In the genomic region with DNA sequence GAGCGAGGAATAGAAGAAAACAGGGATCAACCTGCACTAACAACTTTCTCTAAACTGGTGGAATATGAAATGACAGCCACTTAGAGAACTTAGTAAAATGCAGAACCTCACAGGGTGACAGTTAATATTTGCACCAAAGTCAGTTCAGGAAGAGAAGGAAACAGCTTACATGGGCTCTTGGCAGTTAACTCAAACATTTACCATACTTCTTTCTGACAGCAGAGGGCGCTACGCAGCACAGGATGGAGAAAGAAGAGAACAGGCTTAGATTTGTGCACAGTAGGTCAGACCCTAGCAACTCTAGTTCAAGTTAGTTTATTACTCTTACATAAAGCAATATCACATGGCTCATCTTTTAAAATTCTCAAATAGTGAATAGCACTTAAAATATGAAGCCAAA, we compare ENCODE assay signal across 8 mouse cellular contexts.
A peak's percentile ranks its signal among the peaks of the same experiment; 100 is the strongest.
DNase-seq lines count a peak whose midpoint lies in the region; ATAC-seq lines count a peak whose summit lies in the region.

No protein-coding gene starts in this region.

- no peak overlapping the region for H3K4me3 ChIP-seq in neural tube, embryonic 11.5 days (ENCODE audit: low read depth, low read length)
- no peak overlapping the region for H3K4me3 ChIP-seq in neural tube, embryonic 15.5 days (replicated peaks)
- no peak overlapping the region for H3K4me3 ChIP-seq in limb, embryonic 10.5 days
- no peak overlapping the region for H3K4me3 ChIP-seq in forebrain, embryonic 12.5 days (replicated peaks)

- no peak for ATAC-seq in neural tube, embryonic 11.5 days (ENCODE audit: insufficient read depth, low FRiP score, low TSS enrichment)
- no peak for ATAC-seq in neural tube, embryonic 15.5 days (ENCODE audit: low FRiP score)
- no peak for ATAC-seq in forebrain, embryonic 12.5 days (ENCODE audit: low FRiP score)

- H3K27ac ChIP-seq in neural tube, embryonic 11.5 days (ENCODE audit: low read depth, low read length), result no peak overlapping the region
- no peak overlapping the region for H3K27ac ChIP-seq in neural tube, embryonic 15.5 days (replicated peaks)
- no peak overlapping the region for H3K27ac ChIP-seq in limb, embryonic 10.5 days
- no peak overlapping the region for H3K27ac ChIP-seq in forebrain, embryonic 12.5 days

- no peaks in the 10 kb centered on the region for H3K27me3 ChIP-seq in neural tube, embryonic 11.5 days (ENCODE audit: control insufficient read depth, insufficient read depth, low read length)
- H3K27me3 ChIP-seq in neural tube, embryonic 15.5 days (replicated peaks), result peaks cover 10% of the 10 kb centered on the region; the same call in 1 of the 2 replicates
- peaks cover 7% of the 10 kb centered on the region; the same call in 1 of the 2 replicates for H3K27me3 ChIP-seq in limb, embryonic 10.5 days (ENCODE audit: low read depth, poor library complexity, severe bottlenecking)
- H3K27me3 ChIP-seq in forebrain, embryonic 12.5 days, result no peaks in the 10 kb centered on the region

- no peaks in the 10 kb centered on the region for H3K36me3 ChIP-seq in neural tube, embryonic 11.5 days (ENCODE audit: control insufficient read depth, insufficient read depth, low read length)
- H3K36me3 ChIP-seq in neural tube, embryonic 15.5 days, result no peaks in the 10 kb centered on the region
- no peaks in the 10 kb centered on the region for H3K36me3 ChIP-seq in limb, embryonic 10.5 days
- H3K36me3 ChIP-seq in forebrain, embryonic 12.5 days (replicated peaks), result no peaks in the 10 kb centered on the region

- no peak overlapping the region for H3K4me2 ChIP-seq in neural tube, embryonic 11.5 days (ENCODE audit: low read depth)
- H3K4me2 ChIP-seq in neural tube, embryonic 15.5 days, result no peak overlapping the region
- H3K4me2 ChIP-seq in forebrain, embryonic 12.5 days, result no peak overlapping the region

- no peak overlapping the region for H3K9ac ChIP-seq in neural tube, embryonic 11.5 days (ENCODE audit: low read length)
- H3K9ac ChIP-seq in neural tube, embryonic 15.5 days (replicated peaks), result no peak overlapping the region
- no peak overlapping the region for H3K9ac ChIP-seq in forebrain, embryonic 12.5 days

- DNase-seq in neural tube, embryonic 11.5 days (ENCODE audit: low spot score), result peak; percentile 49
- peak; percentile 47 for DNase-seq in adrenal gland, adult 2 months
- peak; percentile 69 for DNase-seq in embryo, embryonic 9.5 days (ENCODE audit: extremely low spot score)
- peak; percentile 66 for DNase-seq in induced T-regulatory cell, adult 2 months (ENCODE audit: low read depth)
- DNase-seq in limb, embryonic 10.5 days (ENCODE audit: low spot score), result peak; percentile 49
- peak; percentile 63 to 83 for DNase-seq in right cerebral cortex, postnatal 10 days (ENCODE audit: low spot score in 2 of 2)

- H3K4me1 ChIP-seq in neural tube, embryonic 11.5 days (ENCODE audit: control insufficient read depth, insufficient read depth, low read length), result peaks cover 4% of the 10 kb centered on the region
- peaks cover 13% of the 10 kb centered on the region for H3K4me1 ChIP-seq in neural tube, embryonic 15.5 days
- peaks cover 25% of the 10 kb centered on the region for H3K4me1 ChIP-seq in limb, embryonic 10.5 days
- peaks cover 10% of the 10 kb centered on the region for H3K4me1 ChIP-seq in forebrain, embryonic 12.5 days

- 34% methylated on average over 3 of the region's 3 CpGs for WGBS in neural tube, embryonic 11.5 days
- WGBS in neural tube, embryonic 15.5 days, result 37% methylated on average over 3 of the region's 3 CpGs
- WGBS in limb, embryonic 10.5 days, result 33% methylated on average over 3 of the region's 3 CpGs
- 31% methylated on average over 3 of the region's 3 CpGs for WGBS in forebrain, embryonic 12.5 days

- no peaks in the 10 kb centered on the region for H3K9me3 ChIP-seq in neural tube, embryonic 11.5 days (ENCODE audit: control insufficient read depth, low read length)
- H3K9me3 ChIP-seq in neural tube, embryonic 15.5 days (replicated peaks), result no peaks in the 10 kb centered on the region
- H3K9me3 ChIP-seq in limb, embryonic 10.5 days (replicated peaks), result no peaks in the 10 kb centered on the region
- H3K9me3 ChIP-seq in forebrain, embryonic 12.5 days, result peaks cover 5% of the 10 kb centered on the region
